Mouse (Mus musculus): ENCODE results near the gene Mrpl53. TPM values are rescaled to one million over a fixed set of nuclear protein-coding genes. Genes with fewer than 3 reads are reported as not detected.
A peak's percentile ranks its signal among the peaks of the same experiment; 100 is the strongest.

The Mrpl53 gene
- polyA plus RNA-seq (2015; fragmentation: Nextera tagmentation; extraction: Ambion mirVana): 115 and 123 TPM in 2 replicates

DNA sequence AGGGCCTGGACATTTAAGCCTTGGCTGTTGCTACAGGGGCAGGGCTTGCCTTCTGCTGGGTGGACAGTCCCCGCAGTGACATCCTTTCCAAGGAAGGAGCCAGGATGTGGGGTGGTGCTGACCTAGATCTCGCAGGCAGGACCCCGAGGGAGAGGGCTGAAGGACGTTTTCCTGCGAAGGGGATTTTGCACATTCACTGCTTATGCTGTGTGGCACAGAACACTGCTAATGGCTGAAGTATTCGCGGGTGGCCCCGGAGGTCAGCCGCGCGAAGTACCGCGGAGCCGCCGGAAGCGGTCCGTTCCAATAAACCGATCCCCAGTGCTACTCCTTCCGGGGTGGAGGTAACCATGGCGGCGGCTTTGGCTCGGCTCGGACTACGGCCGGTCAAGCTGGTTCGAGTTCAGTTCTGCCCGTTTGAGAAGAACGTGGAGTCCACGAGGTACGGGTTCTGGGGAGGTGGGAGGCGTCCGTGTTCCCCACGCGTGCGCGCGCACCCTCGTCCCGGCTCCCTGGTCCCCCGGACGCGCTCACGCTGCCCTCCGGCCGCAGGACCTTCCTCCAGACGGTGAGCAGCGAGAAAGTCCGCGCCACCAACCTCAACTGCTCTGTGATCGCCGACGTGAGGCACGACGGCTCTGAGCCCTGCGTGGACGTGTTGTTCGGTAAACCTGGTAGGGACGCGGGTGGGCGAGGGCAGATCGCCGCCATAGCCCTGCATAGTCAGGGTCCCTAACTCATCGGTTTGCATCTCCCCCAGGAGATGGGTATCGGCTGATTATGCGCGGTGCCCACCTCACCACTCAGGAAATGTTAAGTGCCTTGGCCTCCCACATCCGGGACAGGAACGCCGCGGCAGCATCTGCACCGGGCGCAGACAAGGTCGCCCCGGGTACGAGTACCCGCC lies at the start of gene Mrpl53:
TSS of gene Mrpl53 (plus strand) at position 279 of the 907 bp plus-strand sequence.
- Histone ChIP-seq H3K27me3 (ENCODE audit: control insufficient read depth, insufficient read depth, low read length) (no peaks in the 10 kb centered on the region), H3K9ac (ENCODE audit: low read length) (peak within 1 kb of the TSS; percentile 97), H3K4me2 (ENCODE audit: low read depth, low read length) (peak within 1 kb of the TSS; percentile 91), H3K36me3 (ENCODE audit: control insufficient read depth, insufficient read depth, low read length) (no peaks in the 10 kb centered on the region), H3K4me1 (ENCODE audit: control insufficient read depth, insufficient read depth, low read length) (peaks cover 20% of the 10 kb centered on the region), H3K27ac (ENCODE audit: low read length) (peak within 1 kb of the TSS; percentile 83), H3K9me3 (replicated peaks; ENCODE audit: control insufficient read depth, low read length) (no peaks in the 10 kb centered on the region), H3K4me3 (replicated peaks; ENCODE audit: low read length) (peak within 1 kb of the TSS; percentile 99)
- ATAC-seq (ENCODE audit: insufficient read depth, low FRiP score): peak; percentile 87
- WGBS: under 1% methylated on average over 76 of the region's 76 CpGs

- Histone ChIP-seq H3K9me3 (replicated peaks; ENCODE audit: control insufficient read depth, low read length) (no peaks in the 10 kb centered on the region), H3K27me3 (ENCODE audit: control insufficient read depth, insufficient read depth, low read length) (peaks cover 87% of the 10 kb centered on the region), H3K4me2 (ENCODE audit: low read depth, low read length) (no peak overlapping the region), H3K4me1 (ENCODE audit: control insufficient read depth, insufficient read depth, low read length) (peaks cover 7% of the 10 kb centered on the region), H3K4me3 (replicated peaks; ENCODE audit: low read length) (no peak overlapping the region), H3K27ac (ENCODE audit: low read length) (no peak overlapping the region), H3K36me3 (ENCODE audit: control insufficient read depth, insufficient read depth, low read length) (no peaks in the 10 kb centered on the region), H3K9ac (ENCODE audit: low read length) (no peak overlapping the region)
- no peak for ATAC-seq (ENCODE audit: insufficient read depth, low FRiP score)
- 33% methylated on average over 8 of the region's 8 CpGs for WGBS
These were observed 42.8 kb upstream of the Mrpl53 start for GRCm38 (mm10) chr6:83065995-83066394.

DNA sequence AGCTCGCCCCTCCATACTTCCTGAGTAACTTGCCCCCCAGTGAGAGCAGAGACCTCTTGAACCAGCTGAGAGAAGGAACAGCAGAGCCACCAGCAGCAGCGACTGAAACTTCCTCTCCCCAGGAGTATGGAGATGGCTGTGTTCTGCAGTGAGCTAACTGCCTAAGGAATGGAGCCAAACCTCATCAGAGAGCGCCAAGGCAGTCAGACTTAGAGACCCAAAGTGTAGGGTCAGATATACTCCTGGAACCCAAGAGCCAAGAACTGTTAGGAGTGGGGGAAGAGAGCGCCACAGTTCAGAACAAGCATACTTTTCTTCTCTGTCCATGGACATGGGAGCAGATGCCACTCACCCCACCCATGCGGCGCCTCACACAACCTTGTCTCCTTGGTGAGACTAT lies 42.4 kb upstream of the Mrpl53 start:
- ATAC-seq (ENCODE audit: insufficient read depth, low FRiP score): no peak
- Histone ChIP-seq H3K36me3 (ENCODE audit: control insufficient read depth, insufficient read depth, low read length) (no peaks in the 10 kb centered on the region), H3K4me1 (ENCODE audit: control insufficient read depth, insufficient read depth, low read length) (peaks cover 11% of the 10 kb centered on the region), H3K4me2 (ENCODE audit: low read depth, low read length) (no peak overlapping the region), H3K9ac (ENCODE audit: low read length) (no peak overlapping the region), H3K9me3 (replicated peaks; ENCODE audit: control insufficient read depth, low read length) (no peaks in the 10 kb centered on the region), H3K27me3 (ENCODE audit: control insufficient read depth, insufficient read depth, low read length) (peaks cover 92% of the 10 kb centered on the region), H3K4me3 (replicated peaks; ENCODE audit: low read length) (no peak overlapping the region), H3K27ac (ENCODE audit: low read length) (no peak overlapping the region)
- 32% methylated on average over 6 of the region's 6 CpGs for WGBS

DNA sequence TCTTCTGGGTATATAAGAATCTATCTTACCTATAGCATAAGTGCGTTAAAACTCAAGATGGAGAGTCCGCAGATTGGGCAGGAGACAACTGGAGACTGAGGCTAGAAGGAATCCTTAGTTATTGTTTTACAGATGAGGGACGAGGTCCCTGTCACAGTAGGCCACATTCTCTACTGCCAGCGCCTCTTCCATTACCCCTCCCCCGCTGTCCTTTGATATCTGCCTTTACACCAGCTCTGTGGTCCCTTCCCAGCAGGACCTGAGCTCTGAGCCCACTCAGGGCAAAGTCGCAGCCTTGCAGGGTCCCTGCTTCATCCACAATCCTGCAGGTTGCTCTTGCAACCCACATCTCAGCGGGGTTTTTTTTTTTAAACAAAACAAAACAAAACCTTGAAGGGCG lies 40.6 kb upstream of the Mrpl53 start:
- Histone ChIP-seq H3K27me3 (ENCODE audit: control insufficient read depth, insufficient read depth, low read length) (peaks cover 96% of the 10 kb centered on the region), H3K4me1 (ENCODE audit: control insufficient read depth, insufficient read depth, low read length) (peaks cover 11% of the 10 kb centered on the region), H3K27ac (ENCODE audit: low read length) (no peak overlapping the region), H3K9ac (ENCODE audit: low read length) (no peak overlapping the region), H3K4me3 (replicated peaks; ENCODE audit: low read length) (peak overlapping the region; percentile 28), H3K4me2 (ENCODE audit: low read depth, low read length) (no peak overlapping the region; the same call in 1 of the 2 replicates), H3K36me3 (ENCODE audit: control insufficient read depth, insufficient read depth, low read length) (no peaks in the 10 kb centered on the region), H3K9me3 (replicated peaks; ENCODE audit: control insufficient read depth, low read length) (no peaks in the 10 kb centered on the region)
- 9% methylated on average over 8 of the region's 8 CpGs for WGBS
- ATAC-seq (ENCODE audit: insufficient read depth, low FRiP score): no peak

DNA sequence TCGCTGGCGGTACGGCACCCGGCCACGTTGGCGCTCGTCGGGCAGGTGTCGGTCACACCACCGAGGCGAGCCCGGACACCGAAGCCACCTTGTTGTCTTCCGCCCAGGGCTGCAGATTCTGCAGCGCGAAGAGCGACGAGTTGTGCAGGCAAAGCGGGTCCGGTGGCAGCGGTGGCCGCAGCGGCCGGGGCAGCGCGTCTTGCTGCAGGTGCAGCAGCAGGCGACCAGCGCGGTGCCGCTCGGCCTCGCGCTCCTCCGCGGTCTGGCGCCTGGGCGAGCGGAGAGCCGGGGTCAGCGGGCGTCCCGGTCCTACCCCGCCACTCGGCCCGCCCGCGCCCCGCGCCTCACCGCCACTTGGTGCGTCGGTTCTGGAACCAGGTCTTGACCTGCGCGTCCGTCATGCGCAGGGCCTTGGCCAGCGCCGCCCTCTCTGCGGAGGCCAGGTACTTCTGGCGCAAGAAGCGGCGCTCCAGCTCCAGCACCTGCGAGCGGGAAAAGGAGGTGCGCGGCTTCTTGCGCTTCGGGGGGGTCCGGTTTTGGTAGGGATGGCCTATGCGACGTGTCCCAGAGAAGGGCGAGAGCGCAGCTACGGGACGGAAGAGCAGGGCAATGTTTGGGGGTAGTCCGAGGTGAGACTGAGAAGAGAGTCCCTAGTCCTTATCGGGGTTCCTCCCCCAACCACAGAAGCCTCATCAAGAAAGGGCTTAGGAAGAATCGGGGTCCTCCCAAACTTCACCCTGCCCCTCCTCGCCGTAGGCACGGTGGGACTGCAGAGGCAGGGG lies 39.9 kb upstream of the Mrpl53 start:
- Histone ChIP-seq H3K4me3 (replicated peaks; ENCODE audit: low read length) (peak overlapping the region; percentile 28), H3K27me3 (ENCODE audit: control insufficient read depth, insufficient read depth, low read length) (peaks cover 95% of the 10 kb centered on the region), H3K4me2 (ENCODE audit: low read depth, low read length) (peak overlapping the region; percentile 40), H3K36me3 (ENCODE audit: control insufficient read depth, insufficient read depth, low read length) (no peaks in the 10 kb centered on the region), H3K9ac (ENCODE audit: low read length) (no peak overlapping the region; the same call in 1 of the 2 replicates), H3K9me3 (replicated peaks; ENCODE audit: control insufficient read depth, low read length) (no peaks in the 10 kb centered on the region), H3K4me1 (ENCODE audit: control insufficient read depth, insufficient read depth, low read length) (peaks cover 11% of the 10 kb centered on the region), H3K27ac (ENCODE audit: low read length) (no peak overlapping the region)
- ATAC-seq (ENCODE audit: insufficient read depth, low FRiP score): no peak
- 1% methylated on average over 81 of the region's 81 CpGs for WGBS

GRCm38 (mm10) chr6:83069488-83070246 lies 39.2 kb upstream of the Mrpl53 start:
- no peak overlapping the region for H3K27ac ChIP-seq (ENCODE audit: low read length)
- no peaks in the 10 kb centered on the region for H3K9me3 ChIP-seq (replicated peaks; ENCODE audit: control insufficient read depth, low read length)
- peak overlapping the region; percentile 28 for H3K4me3 ChIP-seq (replicated peaks; ENCODE audit: low read length)
- peak; percentile 22; the same call in 1 of the 2 replicates for ATAC-seq (ENCODE audit: insufficient read depth, low FRiP score)
- H3K36me3 ChIP-seq (ENCODE audit: control insufficient read depth, insufficient read depth, low read length): no peaks in the 10 kb centered on the region
- peak overlapping the region; percentile 39; the same call in 1 of the 2 replicates for H3K9ac ChIP-seq (ENCODE audit: low read length)
- H3K27me3 ChIP-seq (ENCODE audit: control insufficient read depth, insufficient read depth, low read length): peaks cover 95% of the 10 kb centered on the region
- H3K4me1 ChIP-seq (ENCODE audit: control insufficient read depth, insufficient read depth, low read length): peaks cover 11% of the 10 kb centered on the region
- under 1% methylated on average over 69 of the region's 69 CpGs for WGBS
- peak overlapping the region; percentile 11; the same call in 1 of the 2 replicates for H3K4me2 ChIP-seq (ENCODE audit: low read depth, low read length)

GRCm38 (mm10) chr6:83070247-83070310 lies 38.8 kb upstream of the Mrpl53 start, which contains the start of gene Tlx2:
Gene Tlx2, minus strand, starts transcription at chr6:83070293.
- 2% methylated on average over 10 of the region's 10 CpGs for WGBS
- peak within 1 kb of the TSS; percentile 40; the same call in 1 of the 2 replicates for H3K4me2 ChIP-seq (ENCODE audit: low read depth, low read length)
- H3K9ac ChIP-seq (ENCODE audit: low read length): peak within 1 kb of the TSS; percentile 39; the same call in 1 of the 2 replicates
- H3K27ac ChIP-seq (ENCODE audit: low read length): no peak within 1 kb of the TSS
- peaks cover 11% of the 10 kb centered on the region for H3K4me1 ChIP-seq (ENCODE audit: control insufficient read depth, insufficient read depth, low read length)
- ATAC-seq (ENCODE audit: insufficient read depth, low FRiP score): no peak
- H3K36me3 ChIP-seq (ENCODE audit: control insufficient read depth, insufficient read depth, low read length): no peaks in the 10 kb centered on the region
- H3K9me3 ChIP-seq (replicated peaks; ENCODE audit: control insufficient read depth, low read length): no peaks in the 10 kb centered on the region
- peaks cover 95% of the 10 kb centered on the region for H3K27me3 ChIP-seq (ENCODE audit: control insufficient read depth, insufficient read depth, low read length)
- H3K4me3 ChIP-seq (replicated peaks; ENCODE audit: low read length): peak within 1 kb of the TSS; percentile 28

DNA sequence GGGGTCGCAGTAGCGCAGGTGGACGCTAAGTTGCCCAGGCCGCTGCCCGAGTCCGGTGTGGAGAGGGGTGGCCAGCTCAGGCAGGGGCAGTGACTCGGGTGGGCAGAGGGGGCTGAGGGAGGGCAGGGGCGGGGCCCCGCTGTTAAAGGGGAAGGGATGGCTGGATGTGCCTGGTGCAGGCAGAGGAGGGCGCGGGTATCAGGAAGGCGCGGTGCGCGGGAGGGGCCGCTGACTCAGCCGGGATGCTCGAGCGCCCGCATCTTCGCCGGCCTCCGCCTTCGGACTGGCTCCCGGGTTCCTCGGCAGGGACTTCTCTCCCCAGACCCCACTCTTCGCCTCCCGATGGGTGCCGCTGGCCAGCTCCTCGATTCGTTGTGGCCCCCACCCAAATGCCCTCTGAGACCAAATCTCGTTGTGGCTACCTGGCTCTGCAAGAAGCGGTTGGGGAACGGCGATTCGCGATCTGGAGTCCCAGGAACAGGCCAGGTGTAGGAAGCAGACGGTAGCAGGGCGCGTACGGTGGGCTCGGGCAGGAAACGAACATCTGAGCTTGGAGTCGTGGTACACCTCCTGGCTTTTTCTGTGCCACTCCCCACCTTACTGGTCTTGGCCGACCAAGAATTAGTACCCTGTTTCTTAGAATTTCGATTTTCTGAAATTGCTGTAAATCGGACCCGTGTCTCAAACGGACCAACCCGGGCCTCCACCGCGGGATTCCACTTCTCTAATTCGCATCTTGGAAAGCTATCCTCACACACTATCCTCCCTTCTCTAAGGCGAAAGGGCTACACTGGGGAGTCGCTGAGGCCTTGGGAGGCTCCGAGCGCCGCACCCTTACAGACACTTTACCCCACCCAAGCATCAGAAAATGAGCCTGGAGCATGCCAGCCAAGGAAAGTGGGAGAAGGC lies 38.3 kb upstream of the Mrpl53 start:
- H3K36me3 ChIP-seq (ENCODE audit: control insufficient read depth, insufficient read depth, low read length): no peaks in the 10 kb centered on the region
- 2% methylated on average over 58 of the region's 58 CpGs for WGBS
- peaks cover 94% of the 10 kb centered on the region for H3K27me3 ChIP-seq (ENCODE audit: control insufficient read depth, insufficient read depth, low read length)
- no peak overlapping the region for H3K9ac ChIP-seq (ENCODE audit: low read length)
- peak overlapping the region; percentile 28 for H3K4me3 ChIP-seq (replicated peaks; ENCODE audit: low read length)
- ATAC-seq (ENCODE audit: insufficient read depth, low FRiP score): peak; percentile 22; the same call in 1 of the 2 replicates
- no peaks in the 10 kb centered on the region for H3K9me3 ChIP-seq (replicated peaks; ENCODE audit: control insufficient read depth, low read length)
- H3K4me1 ChIP-seq (ENCODE audit: control insufficient read depth, insufficient read depth, low read length): peaks cover 11% of the 10 kb centered on the region
- no peak overlapping the region for H3K27ac ChIP-seq (ENCODE audit: low read length)
- peak overlapping the region; percentile 11; the same call in 1 of the 2 replicates for H3K4me2 ChIP-seq (ENCODE audit: low read depth, low read length)
